Mouse (Mus musculus) liver, embryonic 15.5 days (tissue): ENCODE measurements around the gene Card19. TPM values are rescaled to one million over a fixed set of nuclear protein-coding genes. Genes with fewer than 3 reads are reported as not detected.
A peak's percentile ranks its signal among the peaks of the same experiment; 100 is the strongest.

Source experiments
- ATAC-seq: fragments of 200-750 bp; cut with Nextera tagmentation; 2 replicates; pipeline ENCODE4 v1.8.0; 2017; ENCODE audit warnings: moderate number of reproducible peaks, mild to moderate bottlenecking, moderate library complexity; ENCODE audit not compliant: insufficient read depth
- H3K27ac ChIP-seq: fragments of 300-500 bp; sonication (generic); replicated peaks from 2 replicates; pipeline ENCODE4 v1.5.1; 2015; ENCODE audit warnings: mild to moderate bottlenecking, inconsistent platforms
- H3K27me3 ChIP-seq: fragments of 300-500 bp; sonication (generic); 2 replicates; pipeline ENCODE4 v1.6.1; 2015; ENCODE audit warnings: mild to moderate bottlenecking, inconsistent platforms
- H3K36me3 ChIP-seq: fragments of 300-500 bp; sonication (generic); replicated peaks from 2 replicates; pipeline ENCODE4 v1.6.1; 2015; ENCODE audit warnings: moderate library complexity, mild to moderate bottlenecking, inconsistent platforms
- H3K4me1 ChIP-seq: fragments of 300-500 bp; sonication (generic); replicated peaks from 2 replicates; pipeline ENCODE4 v1.6.1; 2015; ENCODE audit warnings: inconsistent platforms
- H3K4me2 ChIP-seq: fragments of 300-500 bp; sonication (generic); 2 replicates; pipeline ENCODE4 v1.6.1; 2015; ENCODE audit warnings: moderate library complexity, mild to moderate bottlenecking, inconsistent platforms
- H3K4me3 ChIP-seq: fragments of 300-500 bp; sonication (generic); replicated peaks from 2 replicates; pipeline ENCODE4 v1.5.1; 2015; ENCODE audit warnings: mild to moderate bottlenecking, inconsistent platforms
- H3K9ac ChIP-seq: fragments of 300-500 bp; sonication (generic); 2 replicates; pipeline ENCODE4 v1.6.1; 2015; ENCODE audit warnings: moderate library complexity, mild to moderate bottlenecking, inconsistent platforms
- H3K9me3 ChIP-seq: fragments of 300-500 bp; sonication (generic); replicated peaks from 2 replicates; pipeline ENCODE4 v1.6.1; 2016; ENCODE audit warnings: inconsistent platforms
- WGBS: fragments of 180-500 bp; shearing (Covaris S2); methylation state at CpG from one replicate; pipeline ENCODE4 v1.1.7; 2015; ENCODE audit warnings: mixed read lengths; ENCODE audit not compliant: insufficient replicate concordance; 5-methylcytosine and 5-hydroxymethylcytosine counted together
- polyA plus RNA-seq: library from polyadenylated mRNA; unstranded; fragments of >200 nt; fragmentation: Nextera tagmentation; extraction: Ambion mirVana; gene quantifications from 2 replicates; pipeline ENCODE4 v1.2.1, GENCODE M21; 2015

Gene Card19
- polyA plus RNA-seq, 1 experiment from 2014 or later = 15.0 TPM

DNA sequence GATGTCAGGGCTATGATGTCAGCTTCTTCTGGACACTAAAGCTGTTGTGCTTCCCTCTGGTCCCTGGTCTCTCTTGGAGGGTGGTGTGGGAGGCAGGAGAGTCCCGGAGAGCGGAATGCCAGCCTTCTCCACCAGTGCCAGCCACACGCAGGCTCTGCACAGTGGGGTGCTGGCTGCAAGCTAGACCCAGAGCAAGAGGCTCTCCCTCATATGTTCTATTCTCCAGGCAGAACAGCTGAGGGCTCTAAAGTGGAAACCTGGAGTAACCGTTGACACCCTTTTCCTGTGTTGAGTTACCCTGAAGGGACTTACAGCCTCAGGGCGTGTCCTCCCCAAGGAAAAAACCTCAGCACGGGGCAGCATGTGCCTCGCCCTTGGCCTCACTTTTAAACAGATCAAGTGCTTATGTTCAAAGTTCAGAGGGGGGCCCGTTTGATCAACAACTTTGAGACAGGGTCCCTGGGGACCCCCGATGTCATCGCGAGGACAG is 29.0 kb downstream of the Card19 start:
- 19% methylated on average over 11 of the region's 11 CpGs for WGBS
- H3K27me3 ChIP-seq = no peaks in the 10 kb centered on the region
- peak; percentile 24 for ATAC-seq
- H3K9ac ChIP-seq = peak overlapping the region; percentile 72; the same call in 1 of the 2 replicates
- peak overlapping the region; percentile 56 for H3K27ac ChIP-seq
- H3K4me2 ChIP-seq = peak overlapping the region; percentile 99
- H3K9me3 ChIP-seq = no peaks in the 10 kb centered on the region
- peak overlapping the region; percentile 78 for H3K4me3 ChIP-seq
- peaks cover 57% of the 10 kb centered on the region for H3K4me1 ChIP-seq
- H3K36me3 ChIP-seq = no peaks in the 10 kb centered on the region

DNA sequence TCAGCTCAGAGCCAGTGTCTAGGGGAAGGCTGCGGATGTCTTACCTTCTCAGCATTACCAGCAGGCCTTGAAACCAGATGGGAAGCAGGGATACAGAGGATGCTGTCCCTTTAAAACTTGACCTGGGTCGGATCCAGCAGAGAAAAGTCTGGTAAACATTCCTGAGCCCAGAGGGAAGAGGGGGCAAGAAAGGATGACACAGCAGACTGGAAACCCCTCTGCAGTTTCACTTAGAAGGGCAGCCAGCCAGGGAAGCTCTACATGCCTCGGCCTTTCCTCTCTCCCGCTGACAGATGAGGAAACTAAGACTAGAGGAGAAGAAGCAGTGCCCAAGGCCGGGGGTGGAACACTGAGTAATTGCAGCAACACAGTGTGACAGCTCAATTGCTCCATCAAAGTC is 32.2 kb downstream of the Card19 start:
- ATAC-seq = no peak
- no peaks in the 10 kb centered on the region for H3K9me3 ChIP-seq
- 47% methylated on average over 5 of the region's 5 CpGs for WGBS
- no peak overlapping the region for H3K9ac ChIP-seq
- H3K27me3 ChIP-seq = no peaks in the 10 kb centered on the region
- no peak overlapping the region for H3K4me2 ChIP-seq
- no peak overlapping the region for H3K4me3 ChIP-seq
- no peaks in the 10 kb centered on the region for H3K36me3 ChIP-seq
- peaks cover 32% of the 10 kb centered on the region for H3K4me1 ChIP-seq
- no peak overlapping the region for H3K27ac ChIP-seq

DNA sequence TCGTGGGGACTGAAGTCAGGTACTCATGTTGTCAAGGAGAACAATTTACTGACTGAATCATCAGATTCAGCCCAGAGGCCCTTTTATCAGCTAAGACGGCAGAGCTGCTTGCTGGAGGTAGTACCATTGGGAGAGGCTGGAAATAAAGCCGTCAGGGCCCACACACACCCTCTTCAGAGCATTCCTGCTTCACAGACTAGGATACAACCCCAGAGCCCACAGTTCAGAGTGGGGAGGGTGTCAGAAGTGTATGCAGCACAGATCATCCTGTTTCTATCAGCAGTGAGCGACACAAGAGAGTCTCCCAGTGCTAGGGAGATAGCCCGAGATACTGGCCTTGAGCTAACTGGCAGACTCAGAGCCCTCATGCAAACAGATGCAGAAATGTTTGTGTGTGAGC is 32.7 kb downstream of the Card19 start:
- Histone ChIP-seq H3K4me1 (peaks cover 28% of the 10 kb centered on the region), H3K36me3 (no peaks in the 10 kb centered on the region), H3K9ac (no peak overlapping the region), H3K27ac (no peak overlapping the region), H3K4me2 (no peak overlapping the region), H3K27me3 (no peaks in the 10 kb centered on the region), H3K9me3 (no peaks in the 10 kb centered on the region), H3K4me3 (no peak overlapping the region)
- WGBS = 42% methylated on average over 5 of the region's 5 CpGs
- ATAC-seq = no peak

DNA sequence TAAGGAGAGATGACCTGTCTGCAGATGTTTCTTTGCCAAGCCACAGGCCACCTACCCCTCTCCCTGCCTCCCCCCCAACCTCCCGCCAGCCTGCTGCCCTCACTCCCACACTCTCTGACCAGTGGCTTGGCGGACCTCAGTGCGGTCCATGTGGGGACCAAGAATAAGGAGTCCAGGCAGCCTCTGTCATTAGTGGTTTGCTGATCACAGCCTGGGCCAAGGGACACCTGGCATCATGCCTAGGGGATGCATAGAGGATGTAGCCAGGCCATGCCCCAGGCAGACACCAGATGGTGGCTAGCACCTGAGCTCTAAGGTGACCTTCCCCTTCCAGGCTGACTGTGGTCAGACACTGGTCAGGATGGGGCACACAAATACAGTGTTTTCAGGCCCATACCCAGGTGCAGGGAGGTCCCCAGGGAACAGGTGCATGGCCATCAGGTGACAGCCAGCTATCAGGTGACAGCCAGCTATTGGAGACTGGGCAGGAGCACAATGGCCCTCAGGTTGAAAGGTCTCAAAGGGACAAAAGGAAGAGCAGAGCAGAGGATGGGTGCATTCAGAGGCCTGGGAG is 34.3 kb downstream of the Card19 start:
- H3K9ac ChIP-seq = no peak overlapping the region

DNA sequence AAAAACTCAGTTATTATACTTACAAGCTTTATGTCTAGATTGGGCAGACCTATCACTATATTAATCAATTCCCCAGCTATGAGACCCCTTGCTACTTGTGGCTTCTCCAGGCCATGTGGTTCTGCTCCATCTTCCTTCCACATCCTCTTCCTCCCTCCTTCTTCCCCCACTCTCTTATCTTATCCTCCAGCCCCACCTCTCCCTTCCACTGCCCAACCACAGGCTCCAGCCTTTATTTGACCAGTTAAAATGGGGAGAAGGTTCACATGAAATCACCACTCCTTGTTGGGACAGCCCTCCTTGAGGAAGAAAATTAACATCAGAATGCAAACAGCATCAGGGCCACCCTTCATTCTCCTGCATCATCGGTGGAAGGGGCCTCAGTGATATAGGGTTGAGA is 35.1 kb downstream of the Card19 start:
- Histone ChIP-seq H3K4me1 (peaks cover 11% of the 10 kb centered on the region), H3K27ac (no peak overlapping the region), H3K9ac (no peak overlapping the region), H3K4me2 (no peak overlapping the region), H3K36me3 (no peaks in the 10 kb centered on the region), H3K9me3 (no peaks in the 10 kb centered on the region), H3K27me3 (no peaks in the 10 kb centered on the region), H3K4me3 (no peak overlapping the region)
- WGBS = 19% methylated on average over 1 of the region's 1 CpGs
- ATAC-seq = no peak

More for the DNA sequence above, 34.3 kb downstream of the Card19 start:
- 68% methylated on average over 3 of the region's 3 CpGs for WGBS
- no peaks in the 10 kb centered on the region for H3K9me3 ChIP-seq
- H3K4me3 ChIP-seq = no peak overlapping the region
- H3K27ac ChIP-seq = no peak overlapping the region
- H3K27me3 ChIP-seq = no peaks in the 10 kb centered on the region
- H3K36me3 ChIP-seq = no peaks in the 10 kb centered on the region
- H3K4me1 ChIP-seq = peaks cover 12% of the 10 kb centered on the region
- no peak for ATAC-seq
- no peak overlapping the region for H3K4me2 ChIP-seq

DNA sequence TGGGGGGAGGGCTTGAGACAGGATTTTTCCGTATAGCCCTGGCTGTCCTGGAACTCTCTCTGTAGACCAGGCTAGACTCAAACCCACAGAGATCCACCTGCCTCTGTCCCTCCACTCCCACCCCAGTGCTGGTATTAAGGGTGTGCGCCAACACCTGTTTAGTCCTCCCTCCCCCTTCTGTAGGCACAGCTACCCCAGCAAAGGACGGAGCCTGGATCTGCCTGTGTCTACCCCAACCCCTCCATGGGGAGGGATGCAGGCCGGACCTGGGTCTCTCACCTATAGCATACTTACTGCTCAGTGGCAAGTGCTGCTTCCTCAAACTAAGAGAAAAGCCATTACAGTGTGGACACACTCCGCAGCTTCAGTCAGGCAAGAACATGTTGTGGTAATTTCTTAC is 35.6 kb downstream of the Card19 start:
- Histone ChIP-seq H3K36me3 (no peaks in the 10 kb centered on the region), H3K4me1 (peaks cover 11% of the 10 kb centered on the region), H3K9me3 (no peaks in the 10 kb centered on the region), H3K27me3 (no peaks in the 10 kb centered on the region), H3K4me3 (no peak overlapping the region), H3K4me2 (no peak overlapping the region), H3K27ac (no peak overlapping the region), H3K9ac (no peak overlapping the region)
- no peak for ATAC-seq
- 47% methylated on average over 5 of the region's 5 CpGs for WGBS

DNA sequence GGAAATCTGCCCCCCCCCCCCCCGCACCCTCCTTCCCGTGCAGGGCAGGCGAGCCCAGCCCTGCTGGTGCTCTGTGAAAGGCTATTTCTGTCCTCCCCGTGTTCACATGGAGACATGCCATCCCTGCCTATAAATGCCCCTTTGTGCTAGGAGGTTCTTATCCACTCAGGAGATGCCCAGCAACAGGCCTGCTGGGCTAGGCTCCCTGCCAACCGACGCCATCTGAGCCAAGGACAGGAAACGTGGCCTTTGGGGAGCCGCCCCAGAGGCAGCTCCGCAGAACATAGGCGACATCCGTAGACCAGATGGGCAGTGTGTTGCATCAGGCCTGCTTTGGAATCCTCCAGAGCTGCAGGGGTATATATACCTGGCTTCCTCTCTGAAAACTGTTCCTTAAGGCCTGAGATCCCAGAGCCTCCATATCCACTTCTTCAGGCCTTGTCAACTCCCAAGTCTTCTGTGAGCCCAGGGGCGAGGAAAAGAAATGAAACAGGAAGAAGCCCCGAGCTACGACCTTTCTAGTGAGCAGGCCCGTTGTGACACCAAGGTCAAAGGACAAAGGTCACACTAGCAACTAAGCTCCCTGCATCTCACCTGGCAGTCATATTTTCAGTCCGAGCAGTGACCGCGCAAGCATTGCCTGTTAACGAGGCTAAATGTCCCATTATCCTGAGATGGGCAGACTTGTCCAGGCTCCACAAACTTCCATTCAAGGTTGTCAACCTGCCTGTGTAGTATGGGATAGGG is 36.8 kb downstream of the Card19 start:
- no peak for ATAC-seq
- no peak overlapping the region for H3K9ac ChIP-seq
- H3K27ac ChIP-seq = no peak overlapping the region
- H3K36me3 ChIP-seq = no peaks in the 10 kb centered on the region
- no peaks in the 10 kb centered on the region for H3K9me3 ChIP-seq
- no peaks in the 10 kb centered on the region for H3K27me3 ChIP-seq
- 60% methylated on average over 19 of the region's 19 CpGs for WGBS
- no peak overlapping the region for H3K4me2 ChIP-seq
- no peak overlapping the region for H3K4me3 ChIP-seq
- peaks cover 11% of the 10 kb centered on the region for H3K4me1 ChIP-seq

DNA sequence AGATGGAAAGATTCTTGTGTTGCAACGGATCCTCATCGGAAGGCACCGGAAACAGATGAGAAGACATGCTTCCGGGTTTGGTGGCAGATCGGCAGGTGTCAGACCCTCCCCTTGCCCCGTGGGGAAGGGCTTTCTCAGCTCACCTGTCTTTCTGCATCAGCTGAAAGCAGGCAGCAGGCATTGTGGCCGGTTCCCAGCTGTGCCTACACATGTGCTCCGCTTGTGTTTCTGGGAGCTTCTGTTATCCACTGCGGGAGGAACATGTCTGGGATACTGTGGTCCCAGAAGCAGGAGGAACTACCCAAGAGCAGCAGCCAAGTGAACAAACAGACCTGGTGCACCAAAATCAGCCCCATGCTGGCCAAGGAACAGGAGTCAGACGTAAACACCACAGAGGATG is 40.3 kb downstream of the Card19 start:
- 66% methylated on average over 10 of the region's 10 CpGs for WGBS
- Histone ChIP-seq H3K4me2 (no peak overlapping the region), H3K27me3 (no peaks in the 10 kb centered on the region), H3K4me3 (no peak overlapping the region), H3K9me3 (no peaks in the 10 kb centered on the region), H3K36me3 (no peaks in the 10 kb centered on the region), H3K9ac (no peak overlapping the region), H3K27ac (no peak overlapping the region), H3K4me1 (peaks cover 6% of the 10 kb centered on the region)
- ATAC-seq = no peak

DNA sequence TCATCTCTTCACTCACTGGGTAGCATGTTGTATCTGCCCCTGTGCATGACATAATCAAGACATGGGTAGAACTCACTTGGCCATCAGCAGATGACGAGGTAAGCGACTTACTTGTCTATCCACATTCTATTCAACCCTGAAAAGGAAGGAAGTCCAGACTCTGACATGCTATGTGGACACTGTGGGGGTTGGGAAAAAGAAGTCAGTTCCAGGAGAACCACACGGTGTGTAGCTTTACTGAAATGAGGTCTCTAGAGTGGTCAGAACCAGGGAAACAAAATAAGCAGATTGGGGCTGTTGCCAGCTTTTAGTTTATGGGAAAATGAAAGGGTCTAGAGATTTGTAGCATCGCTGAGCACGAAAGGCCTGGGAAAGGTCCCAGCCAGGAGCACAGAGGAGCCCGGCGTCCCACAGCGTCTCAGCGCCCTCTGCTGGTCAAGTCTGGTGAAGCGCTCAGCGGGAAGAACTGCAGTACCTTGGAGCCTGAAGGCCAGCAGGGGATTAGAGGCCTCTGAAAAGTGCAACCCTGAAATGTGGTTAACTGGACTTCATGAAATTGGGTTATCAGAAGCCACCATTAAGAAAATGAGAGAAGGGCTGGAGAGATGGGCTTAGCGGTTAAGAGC is 42.8 kb downstream of the Card19 start:
- H3K4me1 ChIP-seq = no peaks in the 10 kb centered on the region
- H3K27ac ChIP-seq = no peak overlapping the region
- no peak overlapping the region for H3K4me3 ChIP-seq
- H3K4me2 ChIP-seq = no peak overlapping the region
- no peaks in the 10 kb centered on the region for H3K9me3 ChIP-seq
- WGBS = 3% methylated on average over 12 of the region's 12 CpGs
- peak; percentile 49 for ATAC-seq
- no peak overlapping the region for H3K9ac ChIP-seq
- H3K36me3 ChIP-seq = no peaks in the 10 kb centered on the region
- no peaks in the 10 kb centered on the region for H3K27me3 ChIP-seq

DNA sequence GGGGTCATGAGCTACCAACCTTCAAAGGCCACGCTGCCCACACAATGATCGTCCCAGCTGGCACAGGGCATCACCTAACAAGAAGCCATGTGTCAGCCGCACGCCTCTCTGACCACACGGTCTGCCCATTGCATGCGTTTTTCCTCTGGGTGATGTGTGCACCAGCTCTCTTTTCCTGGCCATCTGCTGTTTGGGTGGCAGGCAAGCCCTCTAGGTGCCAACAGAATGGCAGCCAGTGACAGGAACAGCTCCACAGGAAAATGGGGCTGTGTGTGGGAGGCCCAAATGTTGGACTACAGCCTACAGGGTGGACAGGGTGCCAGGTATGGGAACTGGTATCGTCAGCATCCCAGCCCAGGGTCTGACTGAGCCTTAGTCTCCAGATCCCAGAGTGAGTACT is 43.5 kb downstream of the Card19 start:
- WGBS = 71% methylated on average over 7 of the region's 7 CpGs
- no peaks in the 10 kb centered on the region for H3K9me3 ChIP-seq
- H3K27ac ChIP-seq = no peak overlapping the region
- ATAC-seq = no peak
- H3K36me3 ChIP-seq = no peaks in the 10 kb centered on the region
- no peaks in the 10 kb centered on the region for H3K4me1 ChIP-seq
- no peak overlapping the region for H3K4me2 ChIP-seq
- no peak overlapping the region for H3K4me3 ChIP-seq
- no peaks in the 10 kb centered on the region for H3K27me3 ChIP-seq
- H3K9ac ChIP-seq = no peak overlapping the region

DNA sequence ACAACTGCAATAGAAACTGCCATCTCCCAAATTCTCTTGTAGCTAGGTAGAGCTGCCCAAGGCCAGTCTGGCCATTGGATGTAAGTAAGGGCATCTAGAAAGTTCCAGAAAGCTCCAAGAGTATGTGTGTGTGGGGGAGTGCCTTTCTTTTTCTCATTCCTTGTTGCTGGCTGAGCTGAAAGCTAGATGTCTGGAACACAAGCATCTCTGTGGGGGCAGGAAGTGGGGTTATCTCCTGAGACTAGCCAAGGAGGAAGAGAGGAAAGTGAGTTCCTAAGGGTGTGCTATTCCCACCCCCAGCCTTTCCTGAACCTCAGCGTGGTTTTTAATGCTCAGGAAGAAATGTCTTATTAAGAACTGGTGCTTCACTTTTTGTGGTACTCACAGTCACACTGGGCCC is 44.1 kb downstream of the Card19 start:
- no peak overlapping the region for H3K4me2 ChIP-seq
- no peak overlapping the region for H3K9ac ChIP-seq
- 33% methylated on average over 1 of the region's 1 CpGs for WGBS
- no peaks in the 10 kb centered on the region for H3K36me3 ChIP-seq
- no peaks in the 10 kb centered on the region for H3K4me1 ChIP-seq
- H3K4me3 ChIP-seq = no peak overlapping the region
- H3K27me3 ChIP-seq = no peaks in the 10 kb centered on the region
- no peaks in the 10 kb centered on the region for H3K9me3 ChIP-seq
- no peak for ATAC-seq
- no peak overlapping the region for H3K27ac ChIP-seq
